Mouse (Mus musculus) G1E (cell line): ENCODE data around the gene Nxpe3.

Source experiments
- CTCF ChIP-seq: IDR thresholded peaks from 2 replicates; pipeline ENCODE4 v1.5.1; 2012; ENCODE audit warnings: low read depth, low read length, inconsistent platforms, mixed read lengths
- GATA1 ChIP-seq: IDR thresholded peaks from 2 replicates; pipeline ENCODE4 v1.6.1; 2012; ENCODE audit warnings: borderline replicate concordance, low read length, inconsistent platforms, mixed read lengths
- TAL1 ChIP-seq: conservative IDR thresholded peaks from 2 replicates; pipeline ENCODE4 v1.6.1; 2012; ENCODE audit warnings: low read depth, low read length, inconsistent platforms, mixed read lengths

DNA sequence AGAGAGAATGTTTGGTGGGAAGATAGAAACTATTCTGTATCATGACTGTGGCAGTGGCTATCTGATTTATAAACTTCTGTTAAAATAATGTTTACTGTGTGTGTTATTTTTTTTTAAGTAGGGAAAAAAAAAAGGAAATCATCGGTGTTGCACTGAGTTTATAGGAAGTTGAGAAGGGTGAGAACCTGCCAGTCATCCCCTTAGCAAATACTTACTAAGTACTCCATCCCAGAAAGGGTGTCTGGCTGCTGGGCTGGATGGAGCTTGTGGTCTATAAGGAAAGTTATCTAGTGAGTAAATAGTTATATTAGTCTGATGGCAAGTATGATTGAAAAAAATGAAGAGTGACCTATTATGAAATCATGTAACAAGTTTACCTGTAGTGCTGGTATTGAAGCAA is 93.5 kb downstream of the Nxpe3 start:
- TF ChIP-seq CTCF = no peak
- TF ChIP-seq TAL1 = no peak
- no peak for TF ChIP-seq GATA1
